Mouse (Mus musculus) CD8-positive naive resting alpha-beta T cell, adult 2 months (primary cell): ENCODE results near the gene Msx1.
"Not testable (repeated sequence)": the region's sequence is repeated elsewhere in the genome, so short reads cannot be mapped to it uniquely, and the experiment has no call there.

Source experiments
- DNase-seq, 2 experiments: peaks; one replicate each; pipeline ENCODE4 v3.0.0; 2022; ENCODE audit warnings: low read depth in 2 of 2, low spot score in 2 of 2

Gene Msx1

DNA sequence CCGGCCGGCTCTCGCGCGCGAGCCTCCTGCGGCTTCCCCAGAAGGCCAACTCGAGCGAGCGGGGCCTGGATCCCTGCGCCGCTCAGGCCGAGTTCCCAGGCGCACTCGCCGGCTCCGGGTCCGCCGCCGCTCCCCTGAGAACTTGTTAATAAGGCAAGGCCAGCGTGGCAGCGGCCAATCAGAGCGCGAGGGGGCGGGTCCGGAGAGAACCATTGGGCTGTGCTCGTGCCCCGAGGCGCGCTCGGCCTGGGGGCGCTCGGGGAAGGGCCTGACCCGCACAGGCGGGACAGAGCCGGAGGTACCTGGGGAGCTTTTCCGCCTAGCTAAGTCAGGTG, at the start of gene Msx1:
TSS of gene Msx1 (minus strand) at position 123 of the 335 bp plus-strand sequence.
- DNase-seq = no peak

- DNase-seq = no peak
These were observed 41.1 kb upstream of the Msx1 start for GRCm38 (mm10) chr5:37865471-37865870.

GRCm38 (mm10) chr5:37864309-37864708, 39.9 kb upstream of the Msx1 start:
- no peak for DNase-seq

GRCm38 (mm10) chr5:37860846-37861245, 36.5 kb upstream of the Msx1 start:
- no peak for DNase-seq

DNA sequence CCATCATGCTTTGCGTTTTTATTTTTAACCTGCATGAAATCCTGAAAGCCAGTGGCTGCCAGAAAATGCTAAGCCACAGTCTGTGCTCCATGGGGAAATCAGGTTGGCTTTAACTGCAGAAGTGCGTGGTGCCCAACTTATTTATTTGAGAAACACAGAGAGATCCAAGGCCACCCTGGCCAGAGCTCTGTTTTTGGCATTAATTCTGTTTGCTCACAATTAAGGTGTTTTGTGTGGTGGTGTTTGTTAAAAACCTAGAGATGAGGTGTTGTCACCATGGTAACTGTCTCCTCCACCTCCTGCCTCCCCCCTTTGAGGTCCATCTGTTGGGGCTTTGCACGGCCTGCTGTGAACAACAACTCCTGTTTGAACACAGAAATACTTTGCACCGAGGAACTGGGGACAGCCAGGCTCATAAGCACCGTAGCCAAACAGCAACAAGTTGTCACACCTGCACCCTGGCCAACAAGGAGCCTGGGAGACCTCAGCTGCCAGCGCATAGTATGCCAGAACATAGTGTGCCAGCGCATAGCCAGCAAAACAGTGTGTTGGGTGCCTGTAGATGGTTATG, 35.9 kb upstream of the Msx1 start:
- DNase-seq = no peak

DNA sequence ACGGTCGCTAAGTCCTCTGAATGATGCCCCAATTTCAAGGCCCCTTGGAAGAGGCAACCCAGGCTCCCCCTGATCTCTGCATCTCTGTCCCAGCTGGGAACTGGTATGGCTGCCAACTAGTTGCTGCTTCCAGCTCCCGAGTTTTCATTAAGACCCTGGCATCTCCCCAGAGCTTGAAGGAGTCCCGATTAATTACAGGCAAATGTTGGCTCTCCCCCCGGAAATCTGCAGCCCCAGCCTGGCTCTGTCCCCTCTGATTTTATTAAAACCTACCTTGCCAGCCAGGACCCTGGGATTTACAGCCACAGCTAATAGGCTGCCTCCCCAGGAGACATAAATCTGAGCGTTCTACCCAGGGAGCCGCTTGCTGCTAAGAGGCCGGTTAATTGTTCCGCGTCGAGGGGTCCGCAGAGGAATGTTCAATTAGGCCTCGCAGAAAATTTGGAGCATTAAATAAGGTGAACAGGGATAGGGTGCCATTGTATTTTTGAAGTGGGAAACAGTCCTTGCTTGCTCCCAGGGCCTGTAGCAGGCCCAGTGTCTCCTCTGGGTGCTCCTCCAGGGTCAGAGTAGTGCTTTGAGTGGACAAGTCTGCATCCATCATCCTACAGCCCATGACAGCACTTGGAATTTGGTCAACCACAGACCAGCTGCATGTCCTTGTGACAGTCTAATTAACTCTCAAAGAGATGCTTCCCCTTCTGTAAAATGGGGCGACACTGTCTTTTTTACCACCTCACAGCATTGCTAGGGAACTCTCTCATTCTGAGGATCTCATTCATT, 33.6 kb upstream of the Msx1 start:
- DNase-seq = no peak

DNA sequence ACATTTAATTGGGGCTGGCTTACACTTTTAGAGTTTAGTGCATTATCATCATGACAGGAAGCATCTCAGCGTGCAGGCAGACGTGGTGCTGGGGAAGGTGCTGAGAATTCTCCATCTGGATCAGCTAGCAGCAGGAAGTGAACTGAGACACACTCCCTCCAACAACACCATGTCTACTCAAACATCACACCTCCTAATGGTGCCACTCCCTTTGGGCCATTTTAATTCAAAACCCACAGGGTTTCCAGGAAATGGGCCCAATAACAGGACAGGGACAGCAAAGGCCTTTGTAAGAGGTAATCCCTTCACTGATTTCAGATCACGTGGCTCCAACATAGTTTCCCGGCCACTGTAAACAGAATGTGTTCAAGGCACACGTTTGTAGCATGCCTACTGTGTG, 31.7 kb upstream of the Msx1 start:
- DNase-seq = no peak

GRCm38 (mm10) chr5:37854233-37854632, 29.9 kb upstream of the Msx1 start:
- no peak for DNase-seq

- DNase-seq = no peak
These were observed 27.1 kb upstream of the Msx1 start for GRCm38 (mm10) chr5:37851305-37851982.

DNA sequence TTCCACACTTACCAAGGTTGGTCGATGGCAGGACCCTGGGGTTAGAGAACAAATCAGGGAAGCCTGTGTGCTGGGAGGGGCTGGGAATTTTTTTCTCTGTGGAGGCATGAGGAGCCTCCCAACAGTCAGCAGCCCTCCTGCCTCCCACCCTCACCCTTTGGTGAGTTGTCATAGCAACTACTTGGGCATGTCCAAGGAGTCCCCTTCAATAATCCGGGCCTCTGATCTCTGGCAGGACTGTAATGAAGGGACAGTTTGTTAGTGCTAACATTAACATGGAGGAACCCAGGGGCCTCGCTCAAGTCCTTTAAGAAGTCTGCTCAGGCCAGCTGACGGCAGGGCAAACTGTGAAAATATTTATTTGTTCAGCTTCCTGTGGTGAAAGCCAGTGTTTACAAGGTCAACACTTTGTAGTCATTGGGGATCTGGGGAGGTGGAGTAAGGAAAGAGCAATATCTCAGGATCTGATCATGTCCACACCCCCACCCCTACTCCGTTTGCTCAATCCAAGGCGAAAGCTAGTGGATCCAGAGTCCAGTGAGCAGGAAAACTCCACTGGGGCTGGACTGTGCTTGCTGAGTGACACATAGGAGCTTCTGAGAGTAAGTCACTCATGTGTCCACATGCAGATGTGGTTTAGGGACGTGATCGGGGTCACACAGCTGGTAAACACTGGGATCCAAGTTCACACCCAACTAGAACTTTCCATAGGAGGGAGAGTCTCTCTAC, 24.8 kb upstream of the Msx1 start:
- no peak for DNase-seq

DNA sequence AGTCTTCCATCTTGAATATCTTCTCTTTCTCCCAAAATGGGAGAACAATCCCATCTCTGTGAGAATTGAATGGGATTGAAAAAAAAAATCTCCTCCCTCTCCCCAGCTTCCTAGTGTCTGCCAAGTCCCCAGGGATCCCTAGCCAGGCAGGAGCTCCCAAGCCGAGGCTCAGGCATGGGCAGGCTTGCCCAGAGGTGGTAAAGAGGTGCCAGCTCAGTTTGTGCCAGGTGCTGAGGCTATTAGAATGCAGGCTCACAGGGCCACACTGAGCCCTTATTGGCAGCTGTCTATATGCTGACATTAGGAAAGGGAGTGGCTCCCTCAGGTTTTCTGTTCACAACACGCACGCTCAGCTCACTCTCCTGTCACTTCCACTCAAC, 11.9 kb upstream of the Msx1 start:
- DNase-seq = no peak

DNA sequence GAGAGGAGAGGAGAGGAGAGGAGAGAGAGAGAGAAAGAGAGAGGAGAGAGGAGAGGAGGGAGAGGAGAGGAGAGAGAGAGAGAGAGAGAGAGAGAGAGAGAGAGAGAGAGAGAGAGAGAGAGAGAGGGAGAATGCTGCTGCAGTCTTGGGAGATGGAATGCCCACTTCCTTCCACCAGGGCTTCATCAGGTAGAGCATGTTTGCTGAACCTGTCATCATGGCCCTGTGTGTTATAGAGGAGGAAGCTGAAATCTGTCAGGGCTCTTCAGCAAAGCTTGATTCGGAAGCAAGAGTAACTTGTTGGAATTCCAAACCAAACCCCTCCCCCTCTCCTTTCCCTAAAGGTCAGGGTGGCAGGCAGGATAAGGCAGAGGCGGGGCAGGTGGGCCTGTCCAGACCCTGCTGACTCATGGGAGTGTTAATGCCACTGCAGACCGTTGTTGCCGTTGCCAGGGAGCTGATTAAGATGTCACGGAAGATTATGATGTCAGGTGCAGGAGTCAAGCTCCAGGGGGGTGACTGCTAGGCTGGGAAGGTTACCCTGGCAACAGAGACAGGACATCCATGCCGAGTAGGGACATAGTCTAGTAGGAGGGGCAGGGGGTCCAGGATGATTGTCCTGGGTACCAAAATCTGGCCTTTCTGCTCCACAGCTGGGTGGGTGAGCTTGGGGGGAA, 11.3 kb upstream of the Msx1 start:
- no peak for DNase-seq

DNA sequence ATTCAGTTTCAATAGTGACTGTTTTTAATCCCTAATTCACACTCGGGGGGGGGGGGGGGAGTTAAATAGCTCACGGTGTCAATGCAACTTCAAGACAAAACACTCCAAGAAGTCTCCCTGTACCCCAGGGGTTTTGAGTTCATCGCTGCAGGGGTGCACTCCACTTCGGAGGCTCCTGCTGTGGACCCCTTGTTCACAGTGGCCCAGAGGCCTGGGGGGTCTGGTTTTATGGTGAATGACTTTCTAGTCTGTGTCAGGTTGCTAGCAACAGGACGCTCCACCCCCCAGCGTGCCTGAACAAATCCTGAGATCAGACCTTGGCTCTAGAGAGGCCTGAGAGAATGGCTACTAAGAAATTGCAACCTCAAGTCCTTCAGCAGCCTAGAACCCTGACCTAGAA, 8.4 kb upstream of the Msx1 start:
- no peak for DNase-seq

DNA sequence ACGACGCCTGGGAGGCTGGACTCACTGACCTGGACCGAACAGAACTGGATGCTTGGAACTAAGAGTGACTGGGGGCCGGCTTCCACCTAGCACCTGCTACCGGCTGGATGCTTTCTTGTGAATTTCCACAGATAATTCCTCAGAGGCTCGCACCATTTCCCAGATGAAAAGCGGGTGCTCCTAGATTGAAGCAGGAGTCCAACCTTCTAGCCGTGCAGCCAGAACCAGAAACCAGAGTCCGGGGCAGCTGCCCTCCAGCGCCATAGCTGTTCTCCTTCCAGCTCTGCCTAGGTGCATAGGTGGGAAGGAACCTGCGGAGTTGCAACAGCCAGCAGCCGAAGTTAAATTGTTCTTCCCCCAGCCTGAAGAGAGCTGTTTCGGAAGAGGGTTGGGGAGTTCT, 7.6 kb upstream of the Msx1 start:
- DNase-seq = no peak

GRCm38 (mm10) chr5:37830436-37830835, 6.1 kb upstream of the Msx1 start:
- DNase-seq = not testable (repeated sequence)

- DNase-seq = no peak
These were observed 5.5 kb upstream of the Msx1 start for GRCm38 (mm10) chr5:37829926-37830325.

DNA sequence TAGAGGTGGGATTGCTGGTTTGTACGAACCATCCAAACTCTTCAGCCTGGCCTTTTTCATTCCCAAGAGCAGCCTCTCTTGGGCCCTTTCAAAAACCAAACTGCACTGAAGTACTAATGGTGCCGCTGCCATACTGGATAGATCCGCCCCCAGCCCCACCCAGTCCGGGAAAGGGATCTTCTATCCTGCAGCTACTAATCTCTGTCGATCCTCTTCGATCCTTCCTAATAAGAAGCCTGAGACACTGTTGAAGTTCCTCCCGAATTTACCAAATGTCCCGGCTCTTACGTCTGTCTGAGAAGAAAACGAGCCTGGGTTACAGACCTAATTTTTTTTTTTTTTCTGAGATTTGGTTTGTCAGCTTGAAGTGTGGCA, 4.9 kb upstream of the Msx1 start:
- no peak for DNase-seq

GRCm38 (mm10) chr5:37828591-37829295, 4.4 kb upstream of the Msx1 start:
- no peak for DNase-seq

GRCm38 (mm10) chr5:37828001-37828400, 3.6 kb upstream of the Msx1 start:
- DNase-seq = no peak

GRCm38 (mm10) chr5:37827626-37827950, 3.2 kb upstream of the Msx1 start:
- DNase-seq = no peak
